Mouse (Mus musculus): ENCODE data around the gene Sept4. TPM values are rescaled to one million over a fixed set of nuclear protein-coding genes. Genes with fewer than 3 reads are reported as not detected.

Gene Sept4
- polyA plus RNA-seq, 1 experiment from 2014 or later: 22.2 TPM

DNA sequence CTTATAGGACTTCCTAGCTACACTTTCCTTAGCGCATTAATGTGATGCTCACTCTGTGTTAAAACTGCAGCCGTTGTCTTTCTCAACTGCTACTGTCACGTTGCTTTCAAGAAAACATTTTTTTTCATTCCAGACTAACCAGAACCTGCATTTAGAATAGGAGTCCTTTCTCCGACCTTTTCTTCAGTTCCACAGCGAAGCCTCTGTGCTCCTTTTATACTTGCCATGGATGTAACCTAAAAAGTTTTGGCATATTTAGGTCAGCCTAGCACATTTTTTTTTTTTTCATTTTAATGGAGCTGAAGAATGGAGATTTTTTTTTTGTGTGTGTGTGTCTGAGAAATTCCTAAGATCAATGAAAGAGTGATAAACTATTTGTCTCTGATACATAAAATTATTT lies 46.8 kb downstream of the Sept4 start:
- Histone ChIP-seq H3K4me3 (no peak overlapping the region), H3K27ac (replicated peaks) (no peak overlapping the region), H3K4me2 (replicated peaks) (no peak overlapping the region), H3K27me3 (no peaks in the 10 kb centered on the region), H3K4me1 (no peaks in the 10 kb centered on the region), H3K9ac (replicated peaks) (no peak overlapping the region), H3K36me3 (peaks cover 83% of the 10 kb centered on the region), H3K9me3 (no peaks in the 10 kb centered on the region)
- ATAC-seq (replicated peaks): no peak
- WGBS: 95% methylated on average over 5 of the region's 5 CpGs

DNA sequence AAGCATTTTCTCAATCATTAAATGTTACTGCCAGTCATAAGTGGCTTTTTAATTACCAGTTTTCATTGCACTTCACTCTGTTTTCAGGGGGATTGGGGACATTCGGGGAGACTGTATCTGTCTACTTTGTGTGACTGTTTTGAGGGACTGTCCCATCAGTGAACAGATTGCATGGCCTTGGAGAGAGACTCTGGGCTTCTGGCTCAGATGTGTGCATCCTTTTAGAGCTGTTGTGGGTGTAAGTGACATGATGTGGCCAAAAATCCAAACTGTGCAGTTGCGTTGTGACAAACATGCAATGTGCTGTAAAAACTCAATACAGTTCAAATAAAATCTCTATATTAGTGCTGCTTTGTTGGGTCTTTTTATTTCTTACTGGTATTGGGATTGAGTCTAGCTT lies 47.2 kb downstream of the Sept4 start:
- H3K4me2 ChIP-seq (replicated peaks): no peak overlapping the region

DNA sequence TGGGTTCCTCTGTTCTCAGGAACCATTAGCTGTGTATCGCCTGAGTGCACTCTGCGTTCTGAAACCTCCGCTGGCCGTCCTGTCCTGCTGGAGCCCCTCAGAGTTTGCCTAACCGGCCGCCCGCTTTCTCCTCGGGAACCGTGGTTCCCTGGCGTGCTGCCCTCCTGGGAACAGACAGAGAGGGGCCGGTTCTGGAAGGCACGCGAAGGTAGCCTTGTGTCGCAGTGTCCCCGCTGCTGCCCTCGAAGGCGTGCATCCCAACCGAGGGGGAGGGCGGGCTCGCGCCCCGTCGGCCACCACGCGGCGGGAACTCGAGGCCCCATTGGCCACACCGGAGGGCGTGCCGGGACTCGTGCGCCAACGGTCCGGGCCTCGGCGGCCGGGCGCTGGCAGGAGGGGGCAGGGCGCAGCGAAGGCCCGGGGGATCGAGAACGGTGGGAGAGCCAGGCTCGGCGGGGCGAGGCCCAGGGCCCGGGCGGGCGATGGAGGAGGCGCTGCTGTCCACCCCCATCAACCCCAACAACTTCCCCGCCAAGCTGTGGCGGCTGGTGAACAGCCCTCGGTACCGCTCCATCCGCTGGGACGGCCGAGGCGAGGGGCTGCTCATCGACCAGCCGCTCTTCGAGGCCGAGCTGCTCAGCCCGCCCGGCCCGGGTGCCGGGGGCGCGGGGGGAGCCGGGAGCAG lies 48.2 kb downstream of the Sept4 start, which contains the start of gene Hsf5:
Gene Hsf5, plus strand, starts transcription at position 375 of the 685 bp plus-strand sequence.
- no peak within 1 kb of the TSS for H3K9ac ChIP-seq (replicated peaks)
- peaks cover 74% of the 10 kb centered on the region for H3K36me3 ChIP-seq
- no peak within 1 kb of the TSS for H3K27ac ChIP-seq (replicated peaks)
- H3K27me3 ChIP-seq: no peaks in the 10 kb centered on the region
- no peak for ATAC-seq (replicated peaks)
- H3K4me2 ChIP-seq (replicated peaks): no peak within 1 kb of the TSS
- no peaks in the 10 kb centered on the region for H3K4me1 ChIP-seq
- H3K4me3 ChIP-seq: no peak within 1 kb of the TSS
- WGBS: 93% methylated on average over 66 of the region's 69 CpGs
- no peaks in the 10 kb centered on the region for H3K9me3 ChIP-seq

More for the DNA sequence above, 47.2 kb downstream of the Sept4 start:
- Histone ChIP-seq H3K27me3 (no peaks in the 10 kb centered on the region), H3K4me1 (no peaks in the 10 kb centered on the region), H3K36me3 (peaks cover 81% of the 10 kb centered on the region), H3K27ac (replicated peaks) (no peak overlapping the region), H3K4me3 (no peak overlapping the region), H3K9me3 (no peaks in the 10 kb centered on the region), H3K9ac (replicated peaks) (no peak overlapping the region)
- WGBS: 97% methylated on average over 2 of the region's 2 CpGs
- no peak for ATAC-seq (replicated peaks)

DNA sequence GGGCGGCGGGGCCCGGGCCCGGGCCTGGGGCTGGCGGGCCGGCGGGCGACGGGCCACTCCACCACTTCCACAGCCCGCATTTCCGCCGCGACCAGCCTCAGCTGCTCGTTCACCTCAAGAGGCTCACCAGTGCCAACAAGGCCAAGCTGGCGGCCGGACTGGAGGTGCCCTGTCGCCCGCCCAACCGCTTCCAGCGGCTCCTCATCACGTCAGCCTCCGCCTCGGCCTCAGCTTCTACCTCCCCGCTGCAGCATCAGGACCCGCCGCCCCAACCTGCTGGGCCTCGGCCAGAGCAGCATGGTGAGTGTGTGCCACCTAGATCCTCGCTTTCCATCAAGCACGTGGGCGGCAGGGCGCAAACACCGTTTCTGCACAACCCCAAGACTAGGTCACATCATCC lies 48.9 kb downstream of the Sept4 start:
- Histone ChIP-seq H3K27me3 (no peaks in the 10 kb centered on the region), H3K36me3 (peaks cover 72% of the 10 kb centered on the region), H3K27ac (replicated peaks) (no peak overlapping the region), H3K9me3 (no peaks in the 10 kb centered on the region), H3K4me3 (no peak overlapping the region), H3K9ac (replicated peaks) (no peak overlapping the region), H3K4me2 (replicated peaks) (no peak overlapping the region), H3K4me1 (no peaks in the 10 kb centered on the region)
- 96% methylated on average over 32 of the region's 32 CpGs for WGBS
- no peak for ATAC-seq (replicated peaks)

DNA sequence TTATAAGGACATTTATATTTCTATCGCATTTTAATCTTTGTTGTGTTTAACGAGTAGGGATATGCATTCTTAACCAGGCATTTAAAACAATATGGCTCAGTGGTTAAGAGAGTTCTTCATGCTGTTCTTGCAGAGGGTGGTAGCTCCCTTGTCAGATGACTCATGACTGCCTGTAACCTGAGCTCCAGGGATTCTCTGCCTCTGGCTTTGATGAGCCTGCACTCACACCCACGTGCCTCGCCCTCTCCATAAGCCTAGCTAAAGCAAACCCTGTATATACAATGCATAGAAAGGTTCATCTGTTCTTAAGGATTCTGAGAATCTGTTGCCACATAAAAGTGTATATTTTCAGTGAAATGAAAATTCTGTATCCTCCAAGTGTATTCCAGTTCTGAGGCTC lies 54.5 kb downstream of the Sept4 start:
- Histone ChIP-seq H3K27ac (replicated peaks) (no peak overlapping the region), H3K36me3 (peaks cover 43% of the 10 kb centered on the region), H3K4me1 (no peaks in the 10 kb centered on the region), H3K4me2 (replicated peaks) (no peak overlapping the region), H3K4me3 (no peak overlapping the region), H3K9me3 (no peaks in the 10 kb centered on the region), H3K27me3 (no peaks in the 10 kb centered on the region), H3K9ac (replicated peaks) (no peak overlapping the region)
- no peak for ATAC-seq (replicated peaks)
- 81% methylated on average over 4 of the region's 4 CpGs for WGBS

DNA sequence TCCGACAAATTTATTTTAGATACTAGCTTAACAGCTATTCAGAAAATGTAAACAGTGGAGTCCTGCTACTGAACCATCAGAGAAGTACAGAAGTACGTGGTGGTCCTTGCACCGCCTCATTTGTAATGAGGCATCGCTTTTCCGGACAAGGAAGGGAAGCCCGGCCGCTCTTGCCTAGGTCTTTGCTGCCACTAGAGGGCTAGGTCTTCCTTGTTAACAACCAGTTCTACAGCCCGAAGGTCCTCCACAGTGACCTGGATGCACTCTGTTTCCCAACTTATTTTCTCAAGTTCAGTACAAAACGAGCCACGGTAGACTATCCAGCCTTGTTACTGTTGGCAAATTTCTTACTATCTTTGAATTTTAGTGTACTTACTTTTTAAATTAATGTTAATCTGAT lies 61.2 kb downstream of the Sept4 start:
- H3K4me2 ChIP-seq (replicated peaks): no peak overlapping the region
- H3K9me3 ChIP-seq: no peaks in the 10 kb centered on the region
- no peak overlapping the region for H3K4me3 ChIP-seq
- H3K9ac ChIP-seq (replicated peaks): no peak overlapping the region
- no peak overlapping the region for H3K27ac ChIP-seq (replicated peaks)
- H3K4me1 ChIP-seq: no peaks in the 10 kb centered on the region
- no peaks in the 10 kb centered on the region for H3K27me3 ChIP-seq
- peaks cover 6% of the 10 kb centered on the region; the same call in 1 of the 2 replicates for H3K36me3 ChIP-seq
- WGBS: 41% methylated on average over 10 of the region's 10 CpGs
- ATAC-seq (replicated peaks): no peak

DNA sequence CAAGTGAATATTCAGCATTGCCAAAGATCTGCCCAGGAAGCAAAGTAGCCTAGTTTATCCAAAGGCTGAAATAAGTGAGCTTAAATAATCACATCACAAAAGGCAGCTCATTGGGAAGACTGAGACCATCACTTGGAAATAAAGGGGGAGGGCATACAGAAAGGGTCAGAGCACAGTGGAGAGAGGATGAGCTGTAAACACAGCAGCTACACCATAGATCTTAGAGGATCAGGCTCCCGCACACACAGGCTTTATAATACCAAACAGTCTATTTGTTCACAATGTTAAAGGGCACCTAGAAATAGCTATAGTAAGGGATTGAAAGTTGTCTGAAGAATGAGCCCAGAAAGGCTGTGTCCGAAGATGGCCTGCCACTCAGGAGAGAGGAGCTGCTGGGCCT lies 70.1 kb downstream of the Sept4 start:
- H3K36me3 ChIP-seq: 0 out of 2 replicates have a peak, but pooled peaks cover 3% of the 10 kb centered on the region
- WGBS: 5% methylated on average over 2 of the region's 2 CpGs
- peaks cover 4% of the 10 kb centered on the region; the same call in 1 of the 2 replicates for H3K4me1 ChIP-seq
- peak overlapping the region; percentile 65 for H3K9ac ChIP-seq (replicated peaks)
- H3K9me3 ChIP-seq: no peaks in the 10 kb centered on the region
- H3K4me2 ChIP-seq (replicated peaks): peak overlapping the region; percentile 79
- no peaks in the 10 kb centered on the region for H3K27me3 ChIP-seq
- peak overlapping the region; percentile 44 for H3K4me3 ChIP-seq
- ATAC-seq (replicated peaks): no peak
- H3K27ac ChIP-seq (replicated peaks): no peak overlapping the region

DNA sequence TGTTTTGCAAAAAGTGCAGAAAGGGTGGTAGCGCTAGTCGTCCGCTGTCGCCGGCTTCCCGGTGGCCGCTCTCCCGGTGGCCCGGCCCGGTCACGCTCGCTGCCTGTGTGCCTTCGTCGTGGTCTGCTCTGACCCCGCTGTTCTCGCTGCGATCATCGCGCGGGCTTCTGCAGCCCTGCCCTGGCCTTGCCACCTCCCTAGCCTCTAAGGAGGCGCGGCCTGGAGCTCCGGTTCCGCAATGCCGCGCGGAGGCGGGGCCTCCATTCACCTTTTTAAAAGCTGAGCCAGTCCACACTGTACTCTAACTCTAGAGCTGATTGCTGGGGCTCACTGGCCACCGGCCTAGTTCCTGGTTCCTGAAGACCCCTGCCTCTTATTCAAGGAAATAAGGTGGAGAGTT lies 70.5 kb downstream of the Sept4 start:
- Histone ChIP-seq H3K4me3 (peak overlapping the region; percentile 44), H3K4me1 (peaks cover 4% of the 10 kb centered on the region; the same call in 1 of the 2 replicates), H3K27ac (replicated peaks) (no peak overlapping the region), H3K9ac (replicated peaks) (peak overlapping the region; percentile 65), H3K9me3 (no peaks in the 10 kb centered on the region), H3K36me3 (0 out of 2 replicates have a peak, but pooled peaks cover 3% of the 10 kb centered on the region), H3K4me2 (replicated peaks) (peak overlapping the region; percentile 79), H3K27me3 (no peaks in the 10 kb centered on the region)
- ATAC-seq (replicated peaks): no peak
- 1% methylated on average over 29 of the region's 29 CpGs for WGBS

Other genes starting within 250 kb of the Sept4 start
- gene Ppm1e, start 209.9 kb upstream of the Sept4 start, polyA plus RNA-seq (2015; fragmentation: Nextera tagmentation; extraction: Ambion mirVana): 26.3 and 26.4 TPM in 2 replicates
- 6.6 and 7.2 TPM in 2 replicates for gene Rad51c, start 163.9 kb upstream of the Sept4 start, polyA plus RNA-seq (2015; fragmentation: Nextera tagmentation; extraction: Ambion mirVana)
- gene Tex14, start 163.8 kb upstream of the Sept4 start, polyA plus RNA-seq (2015; fragmentation: Nextera tagmentation; extraction: Ambion mirVana): 0.31 TPM in 1 of 2 replicates, not detected in the other
- not detected in 2 replicates for gene Gm11492, start 2.2 kb upstream of the Sept4 start, polyA plus RNA-seq (2015; fragmentation: Nextera tagmentation; extraction: Ambion mirVana)
- 62.4 and 62.7 TPM in 2 replicates for gene Mtmr4, start 23.3 kb downstream of the Sept4 start, polyA plus RNA-seq (2015; fragmentation: Nextera tagmentation; extraction: Ambion mirVana)
- gene Hsf5, start 48.3 kb downstream of the Sept4 start, polyA plus RNA-seq (2015; fragmentation: Nextera tagmentation; extraction: Ambion mirVana): 0.48 and 0.55 TPM in 2 replicates
- 0.66 and 0.92 TPM in 2 replicates for gene Rnf43, start 93.8 kb downstream of the Sept4 start, polyA plus RNA-seq (2015; fragmentation: Nextera tagmentation; extraction: Ambion mirVana)
- gene Supt4a, start 168.6 kb downstream of the Sept4 start, polyA plus RNA-seq (2015; fragmentation: Nextera tagmentation; extraction: Ambion mirVana): 160 and 164 TPM in 2 replicates
- 30.3 and 31.8 TPM in 2 replicates for gene Tspoap1, start 191.6 kb downstream of the Sept4 start, polyA plus RNA-seq (2015; fragmentation: Nextera tagmentation; extraction: Ambion mirVana)
- gene Mpo, start 224.7 kb downstream of the Sept4 start, polyA plus RNA-seq (2015; fragmentation: Nextera tagmentation; extraction: Ambion mirVana): 0.18 and 0.27 TPM in 2 replicates